Comparison of ENCODE assay signal across 24 mouse cellular contexts in the genomic region with DNA sequence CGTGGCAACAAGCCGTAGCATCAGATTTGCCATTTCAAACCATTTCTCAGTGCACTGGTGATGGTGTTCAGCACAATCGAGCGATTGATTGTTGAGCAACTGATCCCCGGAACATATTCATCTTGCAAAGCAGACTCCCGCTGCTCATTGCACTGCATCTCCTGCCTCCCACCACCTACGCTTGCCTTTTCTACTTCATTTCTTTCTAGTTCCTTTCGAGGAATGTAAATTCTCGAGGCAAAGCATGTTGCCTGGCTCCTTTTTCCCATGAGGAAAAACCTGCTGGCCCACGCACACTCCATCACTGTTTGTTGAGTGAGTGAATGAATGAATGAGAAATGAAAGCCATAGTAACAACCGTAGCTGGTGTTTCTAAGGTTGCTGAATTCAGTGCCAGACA. TPM values are rescaled to one million over a fixed set of nuclear protein-coding genes. Genes with fewer than 3 reads are reported as not detected.
DNase-seq lines count a peak whose midpoint lies in the region; ATAC-seq and TF ChIP-seq lines count a peak whose summit lies in the region.
"Had no signal": no experiment of that assay in that cellular context is flagged by ENCODE, and none has a peak within 500 bp of the region (broad histone marks: within the 10 kb centered on the region; RNA-seq: fewer than 3 reads in every experiment).

No protein-coding gene starts in this region.

- H3K9ac ChIP-seq in embryonic facial prominence, embryonic 13.5 days = no peak overlapping the region
- H3K9ac ChIP-seq in midbrain, embryonic 14.5 days (replicated peaks; ENCODE audit: low read length) = no peak overlapping the region
- no peak overlapping the region for H3K9ac ChIP-seq in midbrain, embryonic 13.5 days (replicated peaks)
- H3K9ac ChIP-seq: forebrain, embryonic 15.5 days; hindbrain, embryonic 12.5 days; intestine, embryonic 15.5 days; liver, postnatal 0 days; neural tube, embryonic 15.5 days had no signal

- no peak for TF ChIP-seq CTCF in layer of hippocampus, adult 2 months (conservative IDR thresholded peaks at IDR 0.05)

- 81% methylated on average over 11 of the region's 11 CpGs for whole genome bisulfite sequencing in embryonic facial prominence, embryonic 13.5 days
- WGBS in embryonic facial prominence, embryonic 10.5 days = 86% methylated on average over 11 of the region's 11 CpGs
- 73% methylated on average over 11 of the region's 11 CpGs for WGBS in midbrain, embryonic 14.5 days
- WGBS in midbrain, embryonic 13.5 days = 81% methylated on average over 11 of the region's 11 CpGs

- peaks cover 6% of the 10 kb centered on the region; the same call in 1 of the 2 replicates for H3K4me1 ChIP-seq in embryonic facial prominence, embryonic 13.5 days
- H3K4me1 ChIP-seq in embryonic facial prominence, embryonic 10.5 days = no peaks in the 10 kb centered on the region
- no peaks in the 10 kb centered on the region for H3K4me1 ChIP-seq in midbrain, embryonic 14.5 days (ENCODE audit: control insufficient read depth, insufficient read depth, low read length)
- H3K4me1 ChIP-seq in midbrain, embryonic 13.5 days (replicated peaks) = no peaks in the 10 kb centered on the region
- H3K4me1 ChIP-seq: forebrain, embryonic 15.5 days; hindbrain, embryonic 12.5 days; midbrain, embryonic 10.5 days had no signal

- H3K4me3 ChIP-seq in embryonic facial prominence, embryonic 13.5 days = no peak overlapping the region
- H3K4me3 ChIP-seq in embryonic facial prominence, embryonic 10.5 days = no peak overlapping the region
- no peak overlapping the region for H3K4me3 ChIP-seq in layer of hippocampus, adult 2 months
- H3K4me3 ChIP-seq in midbrain, embryonic 14.5 days (replicated peaks; ENCODE audit: low read depth, low read length) = no peak overlapping the region
- no peak overlapping the region for H3K4me3 ChIP-seq in midbrain, embryonic 13.5 days (replicated peaks)
- H3K4me3 ChIP-seq: forebrain, embryonic 15.5 days; hindbrain, embryonic 12.5 days; intestine, embryonic 15.5 days; left cerebral cortex, adult 2 months; midbrain, embryonic 10.5 days; neural tube, embryonic 15.5 days had no signal

- H3K27me3 ChIP-seq in embryonic facial prominence, embryonic 13.5 days = no peaks in the 10 kb centered on the region
- no peaks in the 10 kb centered on the region for H3K27me3 ChIP-seq in embryonic facial prominence, embryonic 10.5 days (replicated peaks; ENCODE audit: low read depth, poor library complexity, severe bottlenecking)
- H3K27me3 ChIP-seq in midbrain, embryonic 14.5 days (ENCODE audit: control insufficient read depth, insufficient read depth, low read length) = no peaks in the 10 kb centered on the region
- H3K27me3 ChIP-seq in midbrain, embryonic 13.5 days = no peaks in the 10 kb centered on the region
- H3K27me3 ChIP-seq: forebrain, embryonic 15.5 days; hindbrain, embryonic 12.5 days; intestine, embryonic 15.5 days; neural tube, embryonic 15.5 days had no signal

- H3K27ac ChIP-seq in embryonic facial prominence, embryonic 13.5 days = peak overlapping the region; percentile 5; the same call in 1 of the 2 replicates
- no peak overlapping the region for H3K27ac ChIP-seq in embryonic facial prominence, embryonic 10.5 days (replicated peaks)
- H3K27ac ChIP-seq in layer of hippocampus, adult 2 months = no peak overlapping the region
- H3K27ac ChIP-seq in midbrain, embryonic 14.5 days (replicated peaks; ENCODE audit: low read depth, low read length) = no peak overlapping the region
- H3K27ac ChIP-seq in midbrain, embryonic 13.5 days = no peak overlapping the region
- H3K27ac ChIP-seq: forebrain, embryonic 15.5 days; hindbrain, embryonic 12.5 days; intestine, embryonic 15.5 days; left cerebral cortex, adult 2 months; midbrain, embryonic 10.5 days; neural tube, embryonic 15.5 days had no signal

- peaks cover 77% of the 10 kb centered on the region for H3K36me3 ChIP-seq in embryonic facial prominence, embryonic 13.5 days
- peaks cover 9% of the 10 kb centered on the region for H3K36me3 ChIP-seq in embryonic facial prominence, embryonic 10.5 days (replicated peaks)
- no peaks in the 10 kb centered on the region for H3K36me3 ChIP-seq in midbrain, embryonic 14.5 days (ENCODE audit: control insufficient read depth, insufficient read depth, low read length)
- H3K36me3 ChIP-seq in midbrain, embryonic 13.5 days = no peaks in the 10 kb centered on the region
- H3K36me3 ChIP-seq: forebrain, embryonic 15.5 days; hindbrain, embryonic 12.5 days; midbrain, embryonic 10.5 days; neural tube, embryonic 15.5 days had no signal

- ATAC-seq in embryonic facial prominence, embryonic 13.5 days (ENCODE audit: insufficient number of reproducible peaks, insufficient read depth, low FRiP score, low TSS enrichment, low read depth) = no peak
- ATAC-seq in midbrain, embryonic 14.5 days (ENCODE audit: low FRiP score, low TSS enrichment) = no peak
- no peak for ATAC-seq in midbrain, embryonic 13.5 days
- ATAC-seq: activated CD4-positive, CD25-positive, alpha-beta regulatory T cell, adult 4 months; forebrain, embryonic 15.5 days; intestine, embryonic 15.5 days; liver, postnatal 0 days; lung, postnatal 0 days had no signal

- H3K9me3 ChIP-seq in embryonic facial prominence, embryonic 13.5 days = no peaks in the 10 kb centered on the region
- no peaks in the 10 kb centered on the region for H3K9me3 ChIP-seq in embryonic facial prominence, embryonic 10.5 days
- no peaks in the 10 kb centered on the region for H3K9me3 ChIP-seq in midbrain, embryonic 14.5 days (ENCODE audit: control insufficient read depth, low read length)
- H3K9me3 ChIP-seq in midbrain, embryonic 13.5 days = no peaks in the 10 kb centered on the region
- H3K9me3 ChIP-seq: forebrain, embryonic 15.5 days; hindbrain, embryonic 12.5 days; intestine, embryonic 15.5 days; midbrain, embryonic 10.5 days; neural tube, embryonic 15.5 days had no signal

- H3K4me2 ChIP-seq in embryonic facial prominence, embryonic 13.5 days = no peak overlapping the region
- no peak overlapping the region for H3K4me2 ChIP-seq in midbrain, embryonic 14.5 days (ENCODE audit: low read length)
- H3K4me2 ChIP-seq in midbrain, embryonic 13.5 days (replicated peaks) = no peak overlapping the region
- H3K4me2 ChIP-seq: forebrain, embryonic 15.5 days; hindbrain, embryonic 12.5 days; intestine, embryonic 15.5 days; liver, embryonic 11.5 days; neural tube, embryonic 15.5 days had no signal

- DNase-seq in embryonic facial prominence, embryonic 10.5 days (ENCODE audit: low spot score) = no peak
- peak; percentile 27 to 57 for DNase-seq in layer of hippocampus, adult 2 months (ENCODE audit: low spot score in 2 of 2)
- no peak for DNase-seq in layer of hippocampus, postnatal 10 days (ENCODE audit: low spot score in 2 of 2)
- DNase-seq in midbrain, embryonic 14.5 days = peak; percentile 13
- DNase-seq in right cerebral cortex, postnatal 36 days (ENCODE audit: low spot score in 2 of 2) = peak; percentile 29 to 52
- DNase-seq in c-Kit-positive CD71-positive TER-119-positive erythroid progenitor cells, embryonic 14.5 days (ENCODE audit: low spot score) = no peak
- DNase-seq: adrenal gland, adult 8-10 months; cerebellum, adult 2 months; cerebellum, postnatal 25 days; kidney, adult 8-10 months; kidney, postnatal 10 days; liver, postnatal 0 days; thymus, adult 18-20 months had no signal

RNA-seq across cellular contexts. Expression of a gene that starts 38.0 kb away (rescaled TPM):
- polyA plus RNA-seq in embryonic facial prominence, embryonic 13.5 days (2015; fragmentation: Nextera tagmentation; extraction: Ambion mirVana) = 26.1 and 30.2 TPM in 2 replicates
- 4.3 and 5.3 TPM in 2 replicates for polyA plus RNA-seq in embryonic facial prominence, embryonic 10.5 days (2016; fragmentation: Nextera tagmentation; extraction: Ambion mirVana)
- 1 to 10 TPM; 4.1 to 5.1 TPM for total RNA-seq in layer of hippocampus, adult 2 months (2021)
- total RNA-seq in layer of hippocampus, postnatal 10 days (2021) = 1 to 10 TPM; 3.1 to 3.9 TPM
- polyA plus RNA-seq in midbrain, embryonic 14.5 days (2014; fragmentation: Nextera tagmentation; extraction: Ambion mirVana) = 1.2 and 1.4 TPM in 2 replicates
- 1.3 and 2.1 TPM in 2 replicates for polyA plus RNA-seq in midbrain, embryonic 13.5 days (2015; fragmentation: Nextera tagmentation; extraction: Ambion mirVana)

Comparison
In these comparisons a context has a peak if more than half of its experiments do, and no peak if none do; other contexts are left out.
1. DNase-seq: peak in layer of hippocampus, adult 2 months (2 of 2), midbrain, embryonic 14.5 days (single experiment) and right cerebral cortex, postnatal 36 days (2 of 2); none in embryonic facial prominence, embryonic 10.5 days (single experiment), layer of hippocampus, postnatal 10 days (0 of 2) and c-Kit-positive CD71-positive TER-119-positive erythroid progenitor cells, embryonic 14.5 days (single experiment).